Mouse (Mus musculus) lung, embryonic 14.5 days (tissue): ENCODE data around the gene Olfml1. TPM values are rescaled to one million over a fixed set of nuclear protein-coding genes. Genes with fewer than 3 reads are reported as not detected.

Experiments
- ATAC-seq: fragments of 200-750 bp; cut with Nextera tagmentation; 2 replicates; pipeline ENCODE4 v1.8.0; 2017; ENCODE audit warnings: mild to moderate bottlenecking, moderate TSS enrichment, moderate library complexity; ENCODE audit not compliant: insufficient read depth
- DNase-seq: peaks from one replicate; pipeline ENCODE4 v3.0.0-alpha.2; 2015
- H3K27ac ChIP-seq: fragments of 300-500 bp; sonication (generic); 2 replicates; pipeline ENCODE4 v1.5.1; 2014; ENCODE audit warnings: low read depth, mild to moderate bottlenecking, moderate library complexity
- H3K27me3 ChIP-seq: fragments of 300-500 bp; sonication (generic); 2 replicates; pipeline ENCODE4 v1.6.1; 2014; ENCODE audit warnings: low read length, control low read depth; ENCODE audit not compliant: insufficient read depth
- H3K36me3 ChIP-seq: fragments of 300-500 bp; sonication (generic); 2 replicates; pipeline ENCODE4 v1.6.1; 2014; ENCODE audit warnings: control low read depth; ENCODE audit not compliant: insufficient read depth
- H3K4me1 ChIP-seq: fragments of 300-500 bp; sonication (generic); 2 replicates; pipeline ENCODE4 v1.6.1; 2014; ENCODE audit warnings: antibody characterized with exemption, control low read depth; ENCODE audit not compliant: insufficient read depth
- H3K4me2 ChIP-seq: fragments of 300-500 bp; sonication (generic); 2 replicates; pipeline ENCODE4 v1.6.1; 2014; ENCODE audit warnings: mild to moderate bottlenecking
- H3K4me3 ChIP-seq: fragments of 300-500 bp; sonication (generic); 2 replicates; pipeline ENCODE4 v1.5.1; 2014; ENCODE audit warnings: low read depth, low read length
- H3K9ac ChIP-seq: fragments of 300-500 bp; sonication (generic); 2 replicates; pipeline ENCODE4 v1.6.1; 2014
- H3K9me3 ChIP-seq: fragments of 300-500 bp; sonication (generic); 2 replicates; pipeline ENCODE4 v1.6.1; 2016; ENCODE audit warnings: low read depth, low read length, control low read depth
- CTCF ChIP-seq: IDR thresholded peaks from 2 replicates; pipeline ENCODE4 v1.5.1; 2016; ENCODE audit warnings: antibody characterized with exemption, low read depth
- WGBS: fragments of 180-500 bp; shearing (Covaris S2); extraction: QIAGEN DNeasy Blood & Tissue Kit; methylation state at CpG from one replicate; pipeline ENCODE4 v1.1.7; 2014; 5-methylcytosine and 5-hydroxymethylcytosine counted together
- polyA plus RNA-seq: library from polyadenylated mRNA; unstranded; fragments of >200 nt; fragmentation: Nextera tagmentation; extraction: Ambion mirVana; gene quantifications from 2 replicates; pipeline ENCODE4 v1.2.1, GENCODE M21; 2014

The Olfml1 gene
- polyA plus RNA-seq, 1 experiment from 2014 or later = 15.6 TPM

DNA sequence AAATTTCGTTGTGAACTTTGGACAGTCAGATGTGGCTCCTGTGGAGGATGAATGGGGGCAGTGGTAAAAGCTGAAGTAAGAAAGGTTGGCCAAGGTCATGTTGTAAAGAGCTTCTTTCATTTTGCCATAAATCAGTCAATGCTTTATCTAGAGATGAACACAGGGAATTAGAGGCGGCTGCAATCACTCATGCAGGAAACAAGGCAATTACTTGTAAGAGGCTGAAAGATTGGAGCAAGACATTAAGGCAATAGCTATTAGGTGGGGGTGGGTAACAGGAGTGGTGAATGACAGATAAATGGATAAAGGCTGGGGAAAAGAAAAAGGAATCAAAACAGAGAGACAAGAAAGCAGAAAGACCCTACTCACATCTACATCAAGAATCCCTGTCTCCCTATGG, 3.5 kb upstream of the Olfml1 start:
- Histone ChIP-seq H3K4me1 (peaks cover 6% of the 10 kb centered on the region; the same call in 1 of the 2 replicates), H3K9me3 (no peaks in the 10 kb centered on the region), H3K4me2 (no peak overlapping the region), H3K27ac (no peak overlapping the region), H3K4me3 (no peak overlapping the region), H3K36me3 (no peaks in the 10 kb centered on the region), H3K27me3 (no peaks in the 10 kb centered on the region), H3K9ac (no peak overlapping the region)
- DNase-seq (no peak), ATAC-seq (no peak)
- WGBS = 47% methylated on average over 2 of the region's 2 CpGs
- no peak for TF ChIP-seq CTCF

DNA sequence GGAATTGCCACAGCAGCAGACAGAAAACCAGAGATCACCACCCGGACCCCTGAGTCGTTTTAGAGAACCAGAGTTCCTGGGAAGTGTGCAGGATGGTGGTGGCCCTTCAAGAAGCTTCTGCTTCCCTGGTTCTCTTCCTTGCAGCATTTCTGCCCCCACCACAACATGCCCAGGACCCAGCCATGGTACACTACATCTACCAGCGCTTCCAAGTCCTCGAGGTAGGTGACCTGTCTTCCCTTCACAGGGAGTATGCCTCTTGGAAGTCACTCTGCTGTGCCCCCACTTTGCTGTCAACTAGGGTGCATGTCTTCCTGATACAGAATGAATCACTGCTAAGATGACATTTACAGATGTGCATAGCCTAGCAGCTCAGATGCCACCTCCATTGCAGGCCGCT, 428 bp downstream of the Olfml1 start:
- peak overlapping the region; percentile 56 for H3K9ac ChIP-seq
- TF ChIP-seq CTCF = no peak
- peak overlapping the region; percentile 45 for H3K4me3 ChIP-seq
- H3K27ac ChIP-seq = peak overlapping the region; percentile 90
- no peaks in the 10 kb centered on the region for H3K9me3 ChIP-seq
- DNase-seq (no peak), ATAC-seq (peak; percentile 40)
- H3K36me3 ChIP-seq = peaks cover 7% of the 10 kb centered on the region
- 41% methylated on average over 5 of the region's 5 CpGs for WGBS
- H3K4me1 ChIP-seq = peaks cover 6% of the 10 kb centered on the region
- H3K4me2 ChIP-seq = peak overlapping the region; percentile 63
- no peaks in the 10 kb centered on the region for H3K27me3 ChIP-seq

DNA sequence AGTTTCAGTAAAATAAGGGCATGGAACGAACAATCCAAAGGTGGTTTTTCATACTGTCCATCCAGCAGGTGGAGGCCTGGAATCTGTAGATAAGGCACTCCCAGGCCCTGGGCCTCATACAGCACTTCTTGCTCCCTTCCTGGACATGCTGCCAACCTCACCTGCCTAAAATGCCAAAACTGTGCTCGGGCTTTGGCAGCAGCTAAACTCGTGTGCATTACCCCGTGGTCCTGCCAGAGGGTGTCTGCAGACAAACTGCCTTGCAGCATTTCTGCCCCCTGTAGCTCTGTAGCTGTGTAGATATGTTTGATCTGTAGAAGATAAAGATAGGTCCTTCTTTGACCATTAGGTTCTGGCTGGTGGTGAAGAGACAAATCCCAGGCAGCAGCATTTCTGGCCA, 1.7 kb downstream of the Olfml1 start:
- H3K36me3 ChIP-seq = peaks cover 7% of the 10 kb centered on the region
- no peak for DNase-seq
- peaks cover 6% of the 10 kb centered on the region for H3K4me1 ChIP-seq
- no peak for ATAC-seq
- peak overlapping the region; percentile 63 for H3K4me2 ChIP-seq
- WGBS = 40% methylated on average over 4 of the region's 4 CpGs
- no peaks in the 10 kb centered on the region for H3K27me3 ChIP-seq
- H3K9ac ChIP-seq = no peak overlapping the region
- peak overlapping the region; percentile 45 for H3K4me3 ChIP-seq
- TF ChIP-seq CTCF = peak; percentile 7; the same call in 1 of the 2 replicates
- no peaks in the 10 kb centered on the region for H3K9me3 ChIP-seq
- H3K27ac ChIP-seq = no peak overlapping the region

DNA sequence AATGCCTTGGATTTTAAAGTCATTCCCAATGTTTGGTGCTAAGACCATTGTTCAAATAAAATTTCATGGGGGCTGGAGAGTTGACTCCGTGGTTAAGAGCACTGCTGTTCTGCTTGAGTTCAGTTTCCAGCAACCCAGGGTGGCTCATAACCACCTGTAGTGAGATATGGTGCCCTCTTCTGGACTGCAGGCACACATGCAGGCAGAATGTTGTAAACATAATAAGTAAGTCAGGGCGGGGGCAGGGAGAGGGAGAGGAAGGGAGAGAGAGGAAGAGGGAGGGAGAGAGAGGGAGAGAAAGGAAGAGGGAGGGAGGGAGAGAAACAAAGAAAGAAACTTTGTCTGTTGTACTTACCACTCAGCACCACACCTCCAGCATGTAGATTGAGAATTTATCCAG, 6.6 kb downstream of the Olfml1 start:
- 58% methylated on average over 2 of the region's 2 CpGs for WGBS
- DNase-seq (no peak), ATAC-seq (no peak)
- Histone ChIP-seq H3K4me2 (no peak overlapping the region), H3K4me3 (no peak overlapping the region), H3K4me1 (no peaks in the 10 kb centered on the region; the same call in 1 of the 2 replicates), H3K9ac (no peak overlapping the region), H3K36me3 (peaks cover 7% of the 10 kb centered on the region), H3K9me3 (no peaks in the 10 kb centered on the region), H3K27me3 (no peaks in the 10 kb centered on the region), H3K27ac (no peak overlapping the region)
- no peak for TF ChIP-seq CTCF

DNA sequence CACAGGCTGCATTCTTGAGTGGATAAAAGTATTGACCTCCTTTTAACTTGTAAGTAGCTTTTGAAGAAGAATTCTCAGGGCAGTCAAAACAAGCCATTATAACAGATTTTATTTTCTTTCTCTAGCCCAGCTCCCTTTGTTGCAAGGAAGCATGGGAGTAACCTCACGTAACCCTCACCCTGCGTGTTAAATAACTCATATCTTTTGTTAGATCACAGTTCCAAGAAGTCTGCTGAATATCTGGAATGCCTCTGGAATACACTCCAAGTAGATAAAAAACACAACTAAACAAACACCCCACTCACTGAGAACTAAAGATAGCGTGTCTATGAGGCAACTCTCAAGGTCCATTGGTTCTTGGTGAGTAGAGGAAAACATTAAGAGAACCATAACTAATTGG, 7.0 kb downstream of the Olfml1 start:
- Histone ChIP-seq H3K4me2 (no peak overlapping the region), H3K9me3 (no peaks in the 10 kb centered on the region), H3K27ac (no peak overlapping the region), H3K36me3 (peaks cover 7% of the 10 kb centered on the region), H3K4me1 (no peaks in the 10 kb centered on the region), H3K9ac (no peak overlapping the region), H3K27me3 (no peaks in the 10 kb centered on the region), H3K4me3 (no peak overlapping the region)
- DNase-seq = no peak
- no peak for TF ChIP-seq CTCF
- 67% methylated on average over 3 of the region's 3 CpGs for WGBS
- no peak for ATAC-seq

DNA sequence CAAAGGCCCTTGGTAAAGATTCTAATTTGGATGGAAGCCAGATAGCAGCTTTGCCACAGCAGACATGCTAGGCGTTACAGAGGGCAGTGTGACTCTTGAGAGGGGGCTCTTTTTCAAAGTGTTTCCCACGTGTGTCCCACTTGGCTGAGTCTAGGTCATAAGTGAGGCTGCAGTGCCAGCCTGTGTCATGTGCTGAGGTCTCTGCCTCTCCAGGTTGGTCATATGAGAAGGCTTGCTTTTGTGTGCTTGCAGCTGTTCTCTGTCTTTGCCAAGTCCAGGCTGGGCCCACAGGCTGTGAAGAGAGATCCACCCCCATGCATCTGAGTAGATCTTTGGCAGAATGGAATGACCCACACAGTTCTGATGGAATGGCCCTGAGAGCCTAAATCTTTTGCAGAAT, 25.4 kb downstream of the Olfml1 start:
- Histone ChIP-seq H3K36me3 (peaks cover 8% of the 10 kb centered on the region; the same call in 1 of the 2 replicates), H3K27ac (no peak overlapping the region)
- WGBS = 33% methylated on average over 2 of the region's 2 CpGs

DNA sequence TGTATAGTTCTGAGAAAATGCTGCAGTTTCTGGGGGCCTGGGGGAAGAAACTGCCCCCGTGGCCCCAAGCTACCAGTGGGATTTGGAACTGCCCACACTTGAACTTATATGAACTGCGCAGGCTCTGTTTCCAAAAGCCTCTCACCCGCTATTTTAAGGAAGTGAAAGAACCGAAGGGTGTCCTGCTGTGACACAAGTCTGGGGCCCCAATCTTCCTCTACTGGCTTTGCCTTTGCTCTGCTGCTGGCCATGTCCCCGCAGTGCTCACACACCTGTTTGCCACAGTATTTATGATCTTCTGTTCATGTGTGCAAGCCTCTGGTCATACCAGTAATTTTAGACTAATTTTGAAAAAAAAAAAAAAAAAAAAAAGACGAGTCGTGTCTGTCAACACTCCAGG, 26.7 kb downstream of the Olfml1 start:
- no peak for DNase-seq
- H3K27ac ChIP-seq = peak overlapping the region; percentile 37; the same call in 1 of the 2 replicates

More for the DNA sequence above, 25.4 kb downstream of the Olfml1 start:
- H3K9ac ChIP-seq = no peak overlapping the region
- 0 out of 2 replicates have a peak, but pooled peaks cover 4% of the 10 kb centered on the region for H3K4me1 ChIP-seq
- no peak overlapping the region for H3K4me2 ChIP-seq
- H3K27me3 ChIP-seq = no peaks in the 10 kb centered on the region
- H3K9me3 ChIP-seq = no peaks in the 10 kb centered on the region
- no peak overlapping the region for H3K4me3 ChIP-seq
- DNase-seq = peak; percentile 19
- no peak for ATAC-seq
- no peak for TF ChIP-seq CTCF

More for the DNA sequence above, 26.7 kb downstream of the Olfml1 start:
- Histone ChIP-seq H3K9ac (peak overlapping the region; percentile 34; the same call in 1 of the 2 replicates), H3K36me3 (peaks cover 8% of the 10 kb centered on the region; the same call in 1 of the 2 replicates), H3K4me2 (peak overlapping the region; percentile 82), H3K27me3 (no peaks in the 10 kb centered on the region), H3K4me1 (0 out of 2 replicates have a peak, but pooled peaks cover 4% of the 10 kb centered on the region), H3K4me3 (no peak overlapping the region), H3K9me3 (no peaks in the 10 kb centered on the region)
- ATAC-seq = no peak
- WGBS = 35% methylated on average over 7 of the region's 7 CpGs
- no peak for TF ChIP-seq CTCF
